Mouse (Mus musculus): Measurements from ENCODE around the gene Susd6. TPM values are rescaled to one million over a fixed set of nuclear protein-coding genes. Genes with fewer than 3 reads are reported as not detected.

Gene Susd6
- polyA plus RNA-seq, 1 experiment from 2014 or later: 17.1 TPM

DNA sequence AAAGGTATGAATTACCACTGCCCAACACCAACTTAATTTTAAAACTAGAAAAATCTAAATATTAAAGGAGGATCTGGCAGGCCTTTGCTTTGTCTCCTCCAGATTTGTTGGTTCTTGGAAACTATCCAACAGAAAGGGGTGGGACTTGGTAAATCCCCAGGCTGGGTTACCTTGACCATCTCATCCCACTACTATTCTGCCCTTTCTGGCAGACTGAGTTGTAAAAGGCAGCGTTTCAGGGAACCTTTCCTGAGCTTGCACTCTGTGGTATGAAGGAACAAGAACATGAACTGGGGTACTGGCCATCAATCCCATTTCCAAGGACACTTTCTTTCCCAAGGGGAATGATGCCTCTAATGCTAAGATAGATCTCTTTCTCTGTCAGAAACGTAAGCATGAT is 52.9 kb downstream of the Susd6 start:
- Histone ChIP-seq H3K9me3 (ENCODE audit: low read length) (no peaks in the 10 kb centered on the region), H3K4me2 (replicated peaks; ENCODE audit: low read depth, low read length) (no peak overlapping the region), H3K9ac (replicated peaks; ENCODE audit: low read length) (no peak overlapping the region), H3K36me3 (ENCODE audit: insufficient read depth, low read length) (no peaks in the 10 kb centered on the region), H3K4me3 (ENCODE audit: low read length) (no peak overlapping the region), H3K4me1 (ENCODE audit: insufficient read depth, low read length) (peaks cover 40% of the 10 kb centered on the region), H3K27me3 (ENCODE audit: insufficient read depth, low read length) (no peaks in the 10 kb centered on the region), H3K27ac (ENCODE audit: low read length) (peak overlapping the region; percentile 78)
- WGBS: 53% methylated on average over 2 of the region's 2 CpGs
- ATAC-seq (ENCODE audit: low FRiP score, low TSS enrichment): no peak

GRCm38 (mm10) chr12:80843651-80844444 is 53.5 kb downstream of the Susd6 start:
- Histone ChIP-seq H3K4me1 (ENCODE audit: insufficient read depth, low read length) (peaks cover 36% of the 10 kb centered on the region), H3K27ac (ENCODE audit: low read length) (peak overlapping the region; percentile 78), H3K27me3 (ENCODE audit: insufficient read depth, low read length) (no peaks in the 10 kb centered on the region), H3K9me3 (ENCODE audit: low read length) (no peaks in the 10 kb centered on the region), H3K9ac (replicated peaks; ENCODE audit: low read length) (no peak overlapping the region), H3K4me3 (ENCODE audit: low read length) (no peak overlapping the region), H3K4me2 (replicated peaks; ENCODE audit: low read depth, low read length) (no peak overlapping the region), H3K36me3 (ENCODE audit: insufficient read depth, low read length) (no peaks in the 10 kb centered on the region)
- ATAC-seq (ENCODE audit: low FRiP score, low TSS enrichment): peak; percentile 92
- WGBS: 38% methylated on average over 4 of the region's 4 CpGs

DNA sequence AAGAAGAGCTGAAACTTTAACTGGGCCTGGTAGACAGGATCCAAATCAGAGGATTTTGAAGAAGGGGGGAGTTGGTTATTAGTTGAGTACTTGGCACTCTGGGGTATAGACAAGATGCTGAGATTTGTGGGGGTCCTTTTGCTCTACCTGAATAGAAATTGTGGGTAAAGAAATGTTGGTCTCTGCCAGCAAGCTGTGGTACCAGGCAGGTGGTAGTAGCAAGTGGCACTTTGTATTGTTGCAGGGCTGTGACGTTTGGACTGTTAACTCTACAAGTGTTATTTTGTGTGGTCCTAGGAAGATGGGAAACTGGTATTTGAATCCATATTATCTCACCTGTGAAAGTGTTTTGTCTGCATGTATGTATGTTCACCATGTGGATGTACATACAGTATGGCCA is 55.6 kb downstream of the Susd6 start:
- H3K4me2 ChIP-seq (replicated peaks; ENCODE audit: low read depth, low read length): no peak overlapping the region
- H3K4me3 ChIP-seq (ENCODE audit: low read length): no peak overlapping the region
- 79% methylated on average over 1 of the region's 1 CpGs for WGBS
- H3K9me3 ChIP-seq (ENCODE audit: low read length): no peaks in the 10 kb centered on the region
- ATAC-seq (ENCODE audit: low FRiP score, low TSS enrichment): no peak
- H3K36me3 ChIP-seq (ENCODE audit: insufficient read depth, low read length): no peaks in the 10 kb centered on the region
- no peak overlapping the region for H3K27ac ChIP-seq (ENCODE audit: low read length)
- H3K27me3 ChIP-seq (ENCODE audit: insufficient read depth, low read length): no peaks in the 10 kb centered on the region
- H3K4me1 ChIP-seq (ENCODE audit: insufficient read depth, low read length): peaks cover 35% of the 10 kb centered on the region
- H3K9ac ChIP-seq (replicated peaks; ENCODE audit: low read length): no peak overlapping the region

- H3K4me1 ChIP-seq (ENCODE audit: insufficient read depth, low read length): peaks cover 35% of the 10 kb centered on the region
- H3K9ac ChIP-seq (replicated peaks; ENCODE audit: low read length): no peak overlapping the region
- no peak for ATAC-seq (ENCODE audit: low FRiP score, low TSS enrichment)
- WGBS: 61% methylated on average over 1 of the region's 1 CpGs
- H3K9me3 ChIP-seq (ENCODE audit: low read length): no peaks in the 10 kb centered on the region
- no peak overlapping the region for H3K27ac ChIP-seq (ENCODE audit: low read length)
- no peaks in the 10 kb centered on the region for H3K27me3 ChIP-seq (ENCODE audit: insufficient read depth, low read length)
- no peaks in the 10 kb centered on the region for H3K36me3 ChIP-seq (ENCODE audit: insufficient read depth, low read length)
- no peak overlapping the region for H3K4me3 ChIP-seq (ENCODE audit: low read length)
- no peak overlapping the region for H3K4me2 ChIP-seq (replicated peaks; ENCODE audit: low read depth, low read length)
Observed at GRCm38 (mm10) chr12:80846861-80847268, 56.6 kb downstream of the Susd6 start.

DNA sequence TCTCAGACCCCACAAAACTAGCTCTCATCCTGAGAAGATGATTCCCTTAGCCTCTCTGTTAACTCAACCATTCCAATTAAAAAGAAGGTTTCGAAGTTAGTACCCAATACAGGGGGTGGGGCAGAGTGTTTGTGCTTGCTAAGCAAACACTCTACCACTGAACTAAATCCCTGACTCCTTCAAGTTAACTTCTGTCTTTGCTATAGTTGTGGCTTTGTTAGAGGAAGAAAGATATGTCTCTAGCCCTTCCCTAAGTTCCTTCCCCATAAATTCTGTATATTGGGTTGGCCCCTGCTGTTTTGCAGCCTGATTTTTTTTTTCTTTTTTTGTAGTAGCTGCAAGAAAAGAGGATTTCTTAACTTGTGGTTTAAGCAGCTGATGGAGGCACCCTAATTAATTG is 61.7 kb downstream of the Susd6 start:
- H3K4me2 ChIP-seq (replicated peaks; ENCODE audit: low read depth, low read length): no peak overlapping the region
- no peak for ATAC-seq (ENCODE audit: low FRiP score, low TSS enrichment)
- 0 out of 2 replicates have a peak, but pooled peaks cover 3% of the 10 kb centered on the region for H3K4me1 ChIP-seq (ENCODE audit: insufficient read depth, low read length)
- no peak overlapping the region for H3K9ac ChIP-seq (replicated peaks; ENCODE audit: low read length)
- H3K36me3 ChIP-seq (ENCODE audit: insufficient read depth, low read length): no peaks in the 10 kb centered on the region
- 81% methylated on average over 1 of the region's 1 CpGs for WGBS
- H3K27me3 ChIP-seq (ENCODE audit: insufficient read depth, low read length): no peaks in the 10 kb centered on the region
- no peaks in the 10 kb centered on the region for H3K9me3 ChIP-seq (ENCODE audit: low read length)
- no peak overlapping the region for H3K4me3 ChIP-seq (ENCODE audit: low read length)
- no peak overlapping the region for H3K27ac ChIP-seq (ENCODE audit: low read length)

- Histone ChIP-seq H3K27me3 (ENCODE audit: insufficient read depth, low read length) (no peaks in the 10 kb centered on the region), H3K4me1 (ENCODE audit: insufficient read depth, low read length) (0 out of 2 replicates have a peak, but pooled peaks cover 3% of the 10 kb centered on the region), H3K36me3 (ENCODE audit: insufficient read depth, low read length) (no peaks in the 10 kb centered on the region), H3K9me3 (ENCODE audit: low read length) (no peaks in the 10 kb centered on the region), H3K27ac (ENCODE audit: low read length) (peak overlapping the region; percentile 4; the same call in 1 of the 2 replicates), H3K4me2 (replicated peaks; ENCODE audit: low read depth, low read length) (no peak overlapping the region), H3K4me3 (ENCODE audit: low read length) (no peak overlapping the region), H3K9ac (replicated peaks; ENCODE audit: low read length) (no peak overlapping the region)
- WGBS: 70% methylated on average over 3 of the region's 3 CpGs
- peak; percentile 31; the same call in 1 of the 2 replicates for ATAC-seq (ENCODE audit: low FRiP score, low TSS enrichment)
Observed at GRCm38 (mm10) chr12:80853737-80854136, 63.4 kb downstream of the Susd6 start.

- Histone ChIP-seq H3K4me3 (ENCODE audit: low read length) (no peak overlapping the region), H3K36me3 (ENCODE audit: insufficient read depth, low read length) (no peaks in the 10 kb centered on the region), H3K4me1 (ENCODE audit: insufficient read depth, low read length) (0 out of 2 replicates have a peak, but pooled peaks cover 3% of the 10 kb centered on the region), H3K4me2 (replicated peaks; ENCODE audit: low read depth, low read length) (no peak overlapping the region), H3K9ac (replicated peaks; ENCODE audit: low read length) (no peak overlapping the region), H3K9me3 (ENCODE audit: low read length) (no peaks in the 10 kb centered on the region), H3K27ac (ENCODE audit: low read length) (no peak overlapping the region), H3K27me3 (ENCODE audit: insufficient read depth, low read length) (no peaks in the 10 kb centered on the region)
- ATAC-seq (ENCODE audit: low FRiP score, low TSS enrichment): no peak
- 95% methylated on average over 4 of the region's 4 CpGs for WGBS
Observed at GRCm38 (mm10) chr12:80854671-80855070, 64.4 kb downstream of the Susd6 start.

GRCm38 (mm10) chr12:80855100-80855499 is 64.8 kb downstream of the Susd6 start:
- Histone ChIP-seq H3K27me3 (ENCODE audit: insufficient read depth, low read length) (no peaks in the 10 kb centered on the region), H3K27ac (ENCODE audit: low read length) (no peak overlapping the region), H3K9me3 (ENCODE audit: low read length) (no peaks in the 10 kb centered on the region), H3K9ac (replicated peaks; ENCODE audit: low read length) (no peak overlapping the region), H3K4me1 (ENCODE audit: insufficient read depth, low read length) (0 out of 2 replicates have a peak, but pooled peaks cover 3% of the 10 kb centered on the region), H3K4me3 (ENCODE audit: low read length) (no peak overlapping the region), H3K36me3 (ENCODE audit: insufficient read depth, low read length) (no peaks in the 10 kb centered on the region), H3K4me2 (replicated peaks; ENCODE audit: low read depth, low read length) (no peak overlapping the region)
- ATAC-seq (ENCODE audit: low FRiP score, low TSS enrichment): no peak
- WGBS: 83% methylated on average over 2 of the region's 2 CpGs

GRCm38 (mm10) chr12:80855581-80855980 is 65.3 kb downstream of the Susd6 start:
- H3K36me3 ChIP-seq (ENCODE audit: insufficient read depth, low read length): no peaks in the 10 kb centered on the region
- no peaks in the 10 kb centered on the region for H3K27me3 ChIP-seq (ENCODE audit: insufficient read depth, low read length)
- H3K9ac ChIP-seq (replicated peaks; ENCODE audit: low read length): no peak overlapping the region
- no peak overlapping the region for H3K4me2 ChIP-seq (replicated peaks; ENCODE audit: low read depth, low read length)
- WGBS: 73% methylated on average over 1 of the region's 1 CpGs
- no peak for ATAC-seq (ENCODE audit: low FRiP score, low TSS enrichment)
- H3K4me1 ChIP-seq (ENCODE audit: insufficient read depth, low read length): 0 out of 2 replicates have a peak, but pooled peaks cover 3% of the 10 kb centered on the region
- no peak overlapping the region for H3K4me3 ChIP-seq (ENCODE audit: low read length)
- H3K27ac ChIP-seq (ENCODE audit: low read length): no peak overlapping the region
- H3K9me3 ChIP-seq (ENCODE audit: low read length): no peaks in the 10 kb centered on the region

DNA sequence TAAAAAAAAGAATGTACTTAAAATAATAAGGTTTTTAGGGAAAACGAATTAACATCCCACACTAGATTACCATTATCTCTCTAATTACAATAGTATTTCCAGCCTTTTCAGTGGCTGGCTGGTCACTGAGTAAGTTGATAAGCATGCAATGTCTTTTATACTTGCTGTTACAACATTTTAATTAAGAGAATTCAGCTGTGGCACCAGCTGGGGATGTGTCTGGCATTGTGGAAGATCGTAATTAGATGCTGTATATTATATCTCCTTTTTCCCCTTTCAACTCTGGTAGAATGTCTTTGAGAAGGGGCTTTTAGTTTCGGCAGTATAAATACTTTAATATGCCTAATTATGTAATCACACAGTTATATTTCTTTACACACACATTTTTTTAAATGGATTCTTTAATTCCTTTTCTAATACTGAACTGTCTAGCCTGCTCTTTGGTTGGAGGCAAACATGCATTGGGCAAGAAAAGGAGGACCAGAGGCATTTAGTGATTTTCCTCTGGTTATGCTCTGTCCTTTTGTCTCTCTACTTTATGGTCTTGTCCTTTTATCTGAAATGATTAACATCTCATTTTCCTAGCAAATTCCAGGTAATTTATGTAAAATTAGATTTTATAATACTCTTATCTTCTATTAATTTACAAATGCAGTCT is 67.5 kb downstream of the Susd6 start:
- WGBS: 74% methylated on average over 3 of the region's 3 CpGs
- Histone ChIP-seq H3K27me3 (ENCODE audit: insufficient read depth, low read length) (no peaks in the 10 kb centered on the region), H3K27ac (ENCODE audit: low read length) (no peak overlapping the region), H3K36me3 (ENCODE audit: insufficient read depth, low read length) (no peaks in the 10 kb centered on the region), H3K9ac (replicated peaks; ENCODE audit: low read length) (no peak overlapping the region), H3K4me2 (replicated peaks; ENCODE audit: low read depth, low read length) (no peak overlapping the region), H3K4me1 (ENCODE audit: insufficient read depth, low read length) (0 out of 2 replicates have a peak, but pooled peaks cover 3% of the 10 kb centered on the region), H3K9me3 (ENCODE audit: low read length) (no peaks in the 10 kb centered on the region), H3K4me3 (ENCODE audit: low read length) (no peak overlapping the region)
- no peak for ATAC-seq (ENCODE audit: low FRiP score, low TSS enrichment)

All from kidney, embryonic 16.5 days (tissue).